Mouse (Mus musculus) embryonic fibroblast, embryonic 13.5 days (primary cell): ENCODE results near the gene Zfp951. TPM values are rescaled to one million over a fixed set of nuclear protein-coding genes. Genes with fewer than 3 reads are reported as not detected.
A peak's percentile ranks its signal among the peaks of the same experiment; 100 is the strongest.
"Not testable (repeated sequence)": the region's sequence is repeated elsewhere in the genome, so short reads cannot be mapped to it uniquely, and the experiment has no call there.

Experiments used
- H3K27ac ChIP-seq: 2 replicates; pipeline ENCODE4 v1.5.1; 2012; ENCODE audit warnings: low read length, control low read depth, inconsistent platforms; ENCODE audit not compliant: insufficient read depth
- H3K4me1 ChIP-seq: 2 replicates; pipeline ENCODE4 v1.6.1; 2011; ENCODE audit warnings: low read length; ENCODE audit not compliant: control insufficient read depth, insufficient read depth
- H3K4me3 ChIP-seq: 2 replicates; pipeline ENCODE4 v1.5.1; 2011; ENCODE audit warnings: mild to moderate bottlenecking, control low read depth, low read length; ENCODE audit not compliant: insufficient read depth
- CTCF ChIP-seq: IDR thresholded peaks from 2 replicates; pipeline ENCODE4 v1.5.1; 2011; ENCODE audit warnings: mild to moderate bottlenecking, control low read depth, low read length, moderate library complexity, borderline replicate concordance; ENCODE audit not compliant: insufficient read depth
- POLR2A ChIP-seq: IDR thresholded peaks from 2 replicates; pipeline ENCODE4 v1.6.1; 2011; ENCODE audit warnings: low read depth, mild to moderate bottlenecking, control low read depth, low read length, moderate library complexity
- polyA plus RNA-seq: library from polyadenylated mRNA; stranded (reverse); fragments of >200 nt; gene quantifications from 2 replicates; pipeline ENCODE4 v1.2.4, GENCODE M21; 2011; ENCODE audit warnings: low read depth; ENCODE audit not compliant: missing spikeins, insufficient read length

Gene Zfp951
- 6.5 TPM in 2 replicates for polyA plus RNA-seq

- Histone ChIP-seq H3K4me3 (peak within 1 kb of the TSS; percentile 59), H3K27ac (peak within 1 kb of the TSS; percentile 89)
- H3K4me1 ChIP-seq = not testable (repeated sequence)
These were observed at the start of gene Zfp951 for GRCm38 (mm10) chr5:104859962-104860525. Gene Zfp951, minus strand, starts transcription at chr5:104860070.

DNA sequence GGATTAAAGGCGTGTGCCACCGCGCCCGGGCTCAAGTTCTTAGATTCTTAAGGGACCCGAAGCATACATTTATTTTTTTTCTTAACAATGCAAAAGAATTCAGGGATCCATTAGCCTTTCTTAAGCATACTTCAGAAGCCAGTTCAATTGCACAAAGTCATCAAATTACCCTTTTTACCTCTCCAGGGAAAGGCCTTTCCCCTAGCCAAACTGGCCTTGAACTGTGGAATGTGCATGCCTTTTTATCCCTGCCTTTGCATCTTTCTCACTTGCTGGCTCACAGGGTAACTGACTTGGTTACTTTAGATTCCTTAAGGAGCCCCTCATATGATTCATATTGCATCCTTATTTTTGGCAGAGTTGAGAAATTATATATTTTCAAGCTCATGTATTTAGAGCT lies 46.7 kb upstream of the Zfp951 start:
- H3K4me3 ChIP-seq, H3K27ac ChIP-seq, H3K4me1 ChIP-seq: not testable (repeated sequence)

GRCm38 (mm10) chr5:104859045-104859961 lies 567 bp downstream of the Zfp951 start:
- peak overlapping the region; percentile 59 for H3K4me3 ChIP-seq
- H3K4me1 ChIP-seq = not testable (repeated sequence)
- H3K27ac ChIP-seq = peak overlapping the region; percentile 89

DNA sequence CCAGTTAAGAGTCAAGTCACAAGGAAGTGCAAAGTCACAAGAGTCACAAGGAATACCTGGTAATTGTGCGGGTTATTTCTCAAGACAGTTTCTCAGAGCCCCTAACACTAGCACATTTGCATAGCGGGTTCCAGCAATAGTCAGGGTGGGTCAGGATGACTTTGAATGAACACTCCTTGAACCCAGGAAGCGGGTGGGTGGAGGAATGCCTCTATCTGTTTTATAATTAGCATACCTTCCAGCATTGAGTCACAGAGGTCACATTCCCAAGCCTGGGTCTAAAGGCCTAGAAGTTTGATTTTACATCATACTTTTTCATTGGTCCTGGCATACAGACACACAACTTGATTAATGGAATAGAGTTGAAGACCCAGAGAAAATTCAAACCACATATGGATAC lies 5.3 kb downstream of the Zfp951 start:
- not testable (repeated sequence) for H3K4me3 ChIP-seq, H3K27ac ChIP-seq, H3K4me1 ChIP-seq

- Histone ChIP-seq H3K27ac (no peak overlapping the region), H3K4me1 (no peaks in the 10 kb centered on the region), H3K4me3 (no peak overlapping the region)
- TF ChIP-seq POLR2A (no peak), CTCF (no peak)
These were observed 26.5 kb downstream of the Zfp951 start for GRCm38 (mm10) chr5:104833330-104833729.

DNA sequence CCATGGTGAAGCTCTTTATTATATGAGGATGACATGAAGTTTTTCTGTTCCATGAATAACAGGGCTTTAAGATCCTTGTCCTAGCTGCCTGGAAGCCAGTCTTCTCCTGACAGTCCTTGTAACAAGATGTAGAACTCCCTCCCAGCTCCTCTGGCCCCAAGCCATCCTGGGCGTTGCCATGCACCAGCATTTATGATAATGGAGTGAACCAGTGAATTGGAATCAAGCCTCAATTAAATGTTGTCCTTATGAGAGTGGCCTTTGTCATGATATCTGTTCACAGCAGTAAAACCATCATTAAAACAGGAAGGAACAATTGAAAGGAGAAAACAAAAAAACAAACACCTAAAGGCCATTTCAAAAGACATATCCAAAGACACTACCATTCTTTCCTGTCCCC lies 30.3 kb downstream of the Zfp951 start:
- H3K27ac ChIP-seq = no peak overlapping the region

DNA sequence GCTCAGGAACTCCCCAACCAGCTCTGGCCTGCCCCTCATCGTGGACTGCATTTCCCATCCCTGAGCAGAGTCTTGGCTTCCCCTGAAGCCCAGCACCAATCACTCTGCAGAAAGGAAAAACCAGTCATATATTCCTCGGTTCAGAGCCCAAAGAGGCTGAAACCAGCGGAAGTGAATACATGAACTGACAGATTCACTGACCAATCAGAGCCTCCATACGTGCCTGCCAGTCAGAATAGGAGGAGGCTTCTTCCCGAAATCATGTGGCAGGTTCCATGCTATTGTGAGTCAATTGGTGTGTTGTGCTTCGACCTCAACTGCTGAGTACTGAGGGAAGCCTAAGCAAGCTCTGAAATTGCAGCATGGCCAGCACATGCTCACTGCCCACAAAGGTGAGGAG lies 89.7 kb downstream of the Zfp951 start:
- H3K4me1 ChIP-seq, H3K4me3 ChIP-seq, H3K27ac ChIP-seq: not testable (repeated sequence)

More for the DNA sequence above, 30.3 kb downstream of the Zfp951 start:
- no peaks in the 10 kb centered on the region for H3K4me1 ChIP-seq
- TF ChIP-seq POLR2A = no peak
- TF ChIP-seq CTCF = no peak
- H3K4me3 ChIP-seq = no peak overlapping the region

Other genes starting within 250 kb of the Zfp951 start
- gene Abcg3, start 122.6 kb upstream of the Zfp951 start, polyA plus RNA-seq = not detected in 2 replicates